Mouse (Mus musculus): ENCODE measurements around the gene Tdrd3. TPM values are rescaled to one million over a fixed set of nuclear protein-coding genes. Genes with fewer than 3 reads are reported as not detected.

The Tdrd3 gene
- polyA plus RNA-seq, 1 experiment from 2014 or later: 46.8 TPM

DNA sequence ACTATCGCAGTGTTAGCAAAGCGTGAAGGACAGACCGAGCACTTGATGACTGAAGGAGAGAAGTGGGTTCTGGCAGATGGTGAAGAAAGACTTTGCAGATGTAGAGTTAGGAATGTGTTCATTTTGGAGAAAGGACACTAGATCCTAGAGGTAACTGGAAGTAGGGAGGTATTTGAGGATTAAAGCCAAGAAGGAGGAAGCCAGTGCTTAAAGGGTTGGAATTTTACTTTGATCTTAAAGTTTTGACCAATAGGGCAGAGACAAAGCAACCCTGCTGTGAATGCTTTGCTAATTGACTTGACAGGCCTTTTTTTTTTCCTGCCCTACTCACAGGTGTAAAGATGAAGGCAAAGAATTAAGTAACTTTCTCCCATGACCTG, 1.2 kb downstream of the Tdrd3 start:
- under 1% methylated on average over 3 of the region's 3 CpGs for WGBS

DNA sequence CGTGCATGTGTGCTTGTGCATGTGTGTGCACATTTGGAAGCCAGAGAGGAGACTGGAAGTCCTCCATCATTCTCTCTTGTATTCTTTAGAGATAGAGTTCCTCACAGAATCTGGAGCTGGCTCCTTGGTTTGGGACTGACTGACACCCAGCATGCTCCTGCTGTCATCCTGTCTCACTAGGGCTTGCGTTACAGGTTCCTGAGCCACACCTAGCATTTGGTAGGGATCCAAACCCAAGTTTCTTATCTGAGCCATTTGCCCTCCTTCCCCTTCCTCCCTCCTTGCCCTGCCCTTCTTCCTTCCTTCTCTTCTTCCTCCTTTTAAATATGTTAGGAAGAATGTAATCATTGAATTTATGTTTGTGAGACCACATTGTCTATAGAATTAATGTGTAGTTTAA, 3.3 kb downstream of the Tdrd3 start:
- Histone ChIP-seq H3K9me3 (ENCODE audit: control insufficient read depth, low read length) (no peaks in the 10 kb centered on the region), H3K4me1 (ENCODE audit: control insufficient read depth, insufficient read depth, low read length) (0 out of 2 replicates have a peak, but pooled peaks cover 8% of the 10 kb centered on the region), H3K4me2 (ENCODE audit: low read depth, low read length) (no peak overlapping the region), H3K4me3 (ENCODE audit: low read depth, low read length) (no peak overlapping the region), H3K27ac (ENCODE audit: low read depth, low read length) (no peak overlapping the region), H3K27me3 (ENCODE audit: control insufficient read depth, insufficient read depth, low read length) (no peaks in the 10 kb centered on the region), H3K36me3 (ENCODE audit: control insufficient read depth, insufficient read depth, low read length) (no peaks in the 10 kb centered on the region), H3K9ac (replicated peaks; ENCODE audit: low read depth, low read length) (no peak overlapping the region)
- ATAC-seq (ENCODE audit: low read depth): no peak
- 93% methylated on average over 2 of the region's 2 CpGs for WGBS

More for the DNA sequence above, 1.2 kb downstream of the Tdrd3 start:
- Histone ChIP-seq H3K27me3 (ENCODE audit: control insufficient read depth, insufficient read depth, low read length) (no peaks in the 10 kb centered on the region), H3K9me3 (ENCODE audit: control insufficient read depth, low read length) (no peaks in the 10 kb centered on the region), H3K9ac (replicated peaks; ENCODE audit: low read depth, low read length) (peak overlapping the region; percentile 82; the same call in 1 of the 2 replicates), H3K4me3 (ENCODE audit: low read depth, low read length) (peak overlapping the region; percentile 73), H3K36me3 (ENCODE audit: control insufficient read depth, insufficient read depth, low read length) (no peaks in the 10 kb centered on the region), H3K4me2 (ENCODE audit: low read depth, low read length) (peak overlapping the region; percentile 78), H3K27ac (ENCODE audit: low read depth, low read length) (peak overlapping the region; percentile 96), H3K4me1 (ENCODE audit: control insufficient read depth, insufficient read depth, low read length) (0 out of 2 replicates have a peak, but pooled peaks cover 8% of the 10 kb centered on the region)
- no peak for ATAC-seq (ENCODE audit: low read depth)

DNA sequence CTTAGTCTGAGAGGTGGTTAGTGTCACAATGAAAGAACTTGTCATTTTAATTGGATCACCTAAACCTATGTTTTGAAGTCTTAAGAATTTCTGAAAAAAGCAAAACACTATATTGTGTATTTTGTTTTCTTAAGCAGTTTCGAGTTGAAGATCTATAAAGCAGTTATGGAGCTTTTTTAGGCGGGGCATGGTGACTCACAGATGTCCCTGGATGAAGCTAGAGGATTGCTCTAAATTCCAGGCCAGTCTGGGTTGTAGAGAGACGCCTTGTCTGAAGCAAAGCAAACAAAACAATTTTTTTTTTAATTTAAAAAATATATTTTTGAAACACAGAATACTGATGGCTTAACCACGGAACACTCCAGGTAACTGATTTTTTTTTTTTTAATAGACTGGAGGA, 4.1 kb downstream of the Tdrd3 start:
- WGBS: 87% methylated on average over 4 of the region's 4 CpGs
- no peaks in the 10 kb centered on the region for H3K27me3 ChIP-seq (ENCODE audit: control insufficient read depth, insufficient read depth, low read length)
- no peak overlapping the region for H3K4me2 ChIP-seq (ENCODE audit: low read depth, low read length)
- ATAC-seq (ENCODE audit: low read depth): no peak
- no peak overlapping the region for H3K9ac ChIP-seq (replicated peaks; ENCODE audit: low read depth, low read length)
- no peak overlapping the region for H3K4me3 ChIP-seq (ENCODE audit: low read depth, low read length)
- H3K4me1 ChIP-seq (ENCODE audit: control insufficient read depth, insufficient read depth, low read length): 0 out of 2 replicates have a peak, but pooled peaks cover 4% of the 10 kb centered on the region
- no peaks in the 10 kb centered on the region for H3K36me3 ChIP-seq (ENCODE audit: control insufficient read depth, insufficient read depth, low read length)
- H3K9me3 ChIP-seq (ENCODE audit: control insufficient read depth, low read length): no peaks in the 10 kb centered on the region
- H3K27ac ChIP-seq (ENCODE audit: low read depth, low read length): no peak overlapping the region

DNA sequence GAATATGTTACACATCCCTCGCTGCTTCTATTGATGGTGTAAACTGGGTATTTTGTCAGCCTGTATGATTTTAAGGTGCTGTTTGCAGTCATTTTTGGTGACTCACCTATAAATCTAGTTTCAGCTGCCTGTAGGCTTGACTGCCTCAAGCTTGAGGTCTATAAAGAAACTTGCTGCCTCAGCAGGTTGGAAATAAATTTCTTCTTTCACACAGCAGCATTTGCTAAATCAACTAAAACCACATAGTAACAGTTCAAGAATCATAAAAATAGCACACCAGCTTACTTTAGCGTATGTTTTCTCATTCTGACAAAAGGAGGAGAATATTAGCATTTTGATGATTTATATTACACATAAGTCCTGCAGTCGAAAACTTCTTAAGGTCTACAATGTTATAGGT, 6.0 kb downstream of the Tdrd3 start:
- Histone ChIP-seq H3K9ac (replicated peaks; ENCODE audit: low read depth, low read length) (no peak overlapping the region), H3K4me3 (ENCODE audit: low read depth, low read length) (no peak overlapping the region), H3K27ac (ENCODE audit: low read depth, low read length) (no peak overlapping the region), H3K4me1 (ENCODE audit: control insufficient read depth, insufficient read depth, low read length) (0 out of 2 replicates have a peak, but pooled peaks cover 4% of the 10 kb centered on the region), H3K36me3 (ENCODE audit: control insufficient read depth, insufficient read depth, low read length) (no peaks in the 10 kb centered on the region), H3K9me3 (ENCODE audit: control insufficient read depth, low read length) (no peaks in the 10 kb centered on the region), H3K27me3 (ENCODE audit: control insufficient read depth, insufficient read depth, low read length) (no peaks in the 10 kb centered on the region), H3K4me2 (ENCODE audit: low read depth, low read length) (no peak overlapping the region)
- no peak for ATAC-seq (ENCODE audit: low read depth)
- 83% methylated on average over 3 of the region's 3 CpGs for WGBS

DNA sequence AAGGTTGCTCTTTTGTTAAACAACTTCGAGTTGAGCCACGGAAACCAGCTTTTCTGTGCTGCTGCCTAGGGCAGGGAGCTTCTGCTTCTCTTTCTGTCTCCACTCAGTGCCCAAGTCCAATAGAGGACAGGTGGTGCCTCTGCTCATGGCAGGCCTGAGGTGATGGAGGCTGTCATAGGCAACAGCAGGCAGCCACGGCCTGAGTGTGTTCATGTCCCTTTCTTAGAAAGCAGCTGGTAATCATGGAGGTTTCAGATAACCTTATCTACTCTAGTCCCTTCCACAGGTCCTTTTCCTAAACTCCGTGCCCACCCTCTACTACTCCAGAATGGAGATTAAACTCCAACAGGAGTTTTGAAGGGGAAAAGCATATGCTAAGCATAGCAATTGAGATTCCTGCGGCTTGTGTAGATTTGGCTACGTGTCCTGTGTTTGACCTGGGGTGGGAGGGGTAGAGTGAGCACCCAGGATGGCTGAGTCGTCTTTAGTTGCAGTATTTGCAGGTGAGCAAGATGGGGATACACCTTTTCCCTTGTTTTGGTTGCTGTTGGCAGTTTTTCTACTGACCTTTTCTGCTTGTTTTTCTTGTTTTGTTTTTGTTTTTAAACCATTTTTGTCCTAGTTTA, 10.0 kb downstream of the Tdrd3 start:
- Histone ChIP-seq H3K4me1 (ENCODE audit: control insufficient read depth, insufficient read depth, low read length) (no peaks in the 10 kb centered on the region), H3K36me3 (ENCODE audit: control insufficient read depth, insufficient read depth, low read length) (no peaks in the 10 kb centered on the region), H3K9me3 (ENCODE audit: control insufficient read depth, low read length) (no peaks in the 10 kb centered on the region), H3K27me3 (ENCODE audit: control insufficient read depth, insufficient read depth, low read length) (no peaks in the 10 kb centered on the region), H3K9ac (replicated peaks; ENCODE audit: low read depth, low read length) (no peak overlapping the region), H3K4me3 (ENCODE audit: low read depth, low read length) (no peak overlapping the region), H3K27ac (ENCODE audit: low read depth, low read length) (no peak overlapping the region), H3K4me2 (ENCODE audit: low read depth, low read length) (no peak overlapping the region)
- ATAC-seq (ENCODE audit: low read depth): no peak
- WGBS: 65% methylated on average over 7 of the region's 7 CpGs

DNA sequence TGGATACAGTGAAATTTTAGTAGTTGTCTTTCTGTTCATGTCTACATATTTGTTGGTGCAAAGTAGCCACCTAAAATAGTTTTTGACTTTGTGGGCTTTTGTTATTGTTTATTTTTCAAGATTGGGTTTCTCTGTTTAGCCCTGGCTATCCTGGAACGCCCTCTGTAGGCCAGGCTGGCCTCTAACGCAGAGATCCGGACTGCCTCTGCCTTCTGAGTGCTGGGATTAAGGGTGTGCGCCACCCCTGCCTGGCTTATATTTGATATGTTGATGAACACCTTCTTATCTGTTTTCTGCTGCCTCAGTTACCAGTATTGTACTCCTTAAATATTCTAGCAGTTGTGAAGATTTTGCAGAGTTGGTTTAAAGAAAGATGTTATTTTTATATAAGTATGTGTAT, 10.6 kb downstream of the Tdrd3 start:
- Histone ChIP-seq H3K9ac (replicated peaks; ENCODE audit: low read depth, low read length) (no peak overlapping the region), H3K4me2 (ENCODE audit: low read depth, low read length) (no peak overlapping the region), H3K27me3 (ENCODE audit: control insufficient read depth, insufficient read depth, low read length) (no peaks in the 10 kb centered on the region), H3K27ac (ENCODE audit: low read depth, low read length) (no peak overlapping the region), H3K4me1 (ENCODE audit: control insufficient read depth, insufficient read depth, low read length) (no peaks in the 10 kb centered on the region), H3K4me3 (ENCODE audit: low read depth, low read length) (no peak overlapping the region), H3K9me3 (ENCODE audit: control insufficient read depth, low read length) (no peaks in the 10 kb centered on the region), H3K36me3 (ENCODE audit: control insufficient read depth, insufficient read depth, low read length) (no peaks in the 10 kb centered on the region)
- ATAC-seq (ENCODE audit: low read depth): no peak
- 95% methylated on average over 4 of the region's 4 CpGs for WGBS

DNA sequence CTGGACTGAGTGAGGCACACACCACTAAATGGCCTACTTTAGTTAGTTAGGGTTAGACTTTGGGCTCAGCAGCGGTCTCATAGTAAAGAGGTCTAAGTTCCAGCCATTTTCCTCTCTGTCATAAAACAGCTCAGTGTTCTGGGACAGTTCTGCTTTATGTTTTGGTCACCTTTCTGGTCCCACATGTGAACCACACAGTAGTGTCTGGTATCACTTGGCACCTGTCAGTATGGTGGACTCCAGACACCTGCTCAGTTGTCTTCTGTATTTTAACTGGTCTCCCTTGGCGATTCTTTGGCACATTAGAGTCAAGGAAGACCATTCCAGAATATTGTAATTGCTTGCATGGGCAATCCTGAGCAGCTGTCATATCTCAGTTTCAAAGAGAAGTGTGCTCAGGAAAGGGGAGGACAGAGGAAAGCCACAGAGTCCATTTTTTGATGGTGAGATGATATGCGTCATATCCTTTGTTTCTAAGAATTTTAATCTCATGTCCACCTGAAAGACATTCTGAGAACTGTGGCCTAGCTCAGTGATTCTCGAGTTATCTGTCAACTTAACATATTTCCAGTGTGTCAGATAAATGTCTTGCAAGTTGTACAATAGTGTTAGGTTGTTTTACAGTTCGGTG, 11.3 kb downstream of the Tdrd3 start:
- no peak overlapping the region for H3K27ac ChIP-seq (ENCODE audit: low read depth, low read length)
- no peak overlapping the region for H3K4me2 ChIP-seq (ENCODE audit: low read depth, low read length)
- H3K9me3 ChIP-seq (ENCODE audit: control insufficient read depth, low read length): no peaks in the 10 kb centered on the region
- no peak for ATAC-seq (ENCODE audit: low read depth)
- no peak overlapping the region for H3K9ac ChIP-seq (replicated peaks; ENCODE audit: low read depth, low read length)
- 94% methylated on average over 5 of the region's 5 CpGs for WGBS
- H3K27me3 ChIP-seq (ENCODE audit: control insufficient read depth, insufficient read depth, low read length): no peaks in the 10 kb centered on the region
- H3K36me3 ChIP-seq (ENCODE audit: control insufficient read depth, insufficient read depth, low read length): no peaks in the 10 kb centered on the region
- H3K4me3 ChIP-seq (ENCODE audit: low read depth, low read length): no peak overlapping the region
- no peaks in the 10 kb centered on the region for H3K4me1 ChIP-seq (ENCODE audit: control insufficient read depth, insufficient read depth, low read length)

DNA sequence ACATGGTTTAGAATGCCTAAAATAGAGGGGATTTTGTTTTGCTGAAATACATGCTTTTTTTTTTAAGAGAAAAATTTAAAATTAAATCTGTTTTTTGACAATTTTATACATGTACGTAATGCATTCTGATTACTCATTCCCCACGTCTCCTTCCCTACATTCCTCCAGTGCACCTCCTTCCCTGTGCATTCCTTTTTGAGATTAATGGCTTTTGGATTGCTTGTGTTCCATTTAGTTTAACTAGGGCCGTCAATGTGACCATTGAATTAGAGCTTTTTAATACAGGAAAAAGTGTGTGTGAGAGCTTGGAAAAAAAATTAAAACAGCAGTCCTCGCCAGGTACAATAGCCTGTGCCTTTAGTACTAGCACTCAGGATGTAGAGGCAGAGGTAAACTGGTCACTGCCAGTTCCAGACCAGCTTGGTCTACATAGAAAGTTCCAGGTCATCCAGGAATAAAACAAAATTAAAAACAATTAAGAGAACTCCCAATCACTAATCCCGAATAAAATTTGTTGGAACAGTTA, 17.0 kb downstream of the Tdrd3 start:
- no peak overlapping the region for H3K9ac ChIP-seq (replicated peaks; ENCODE audit: low read depth, low read length)
- no peak for ATAC-seq (ENCODE audit: low read depth)
- H3K9me3 ChIP-seq (ENCODE audit: control insufficient read depth, low read length): no peaks in the 10 kb centered on the region
- H3K4me3 ChIP-seq (ENCODE audit: low read depth, low read length): no peak overlapping the region
- 44% methylated on average over 5 of the region's 5 CpGs for WGBS
- no peaks in the 10 kb centered on the region for H3K4me1 ChIP-seq (ENCODE audit: control insufficient read depth, insufficient read depth, low read length)
- no peak overlapping the region for H3K27ac ChIP-seq (ENCODE audit: low read depth, low read length)
- H3K27me3 ChIP-seq (ENCODE audit: control insufficient read depth, insufficient read depth, low read length): no peaks in the 10 kb centered on the region
- H3K36me3 ChIP-seq (ENCODE audit: control insufficient read depth, insufficient read depth, low read length): no peaks in the 10 kb centered on the region
- H3K4me2 ChIP-seq (ENCODE audit: low read depth, low read length): no peak overlapping the region

DNA sequence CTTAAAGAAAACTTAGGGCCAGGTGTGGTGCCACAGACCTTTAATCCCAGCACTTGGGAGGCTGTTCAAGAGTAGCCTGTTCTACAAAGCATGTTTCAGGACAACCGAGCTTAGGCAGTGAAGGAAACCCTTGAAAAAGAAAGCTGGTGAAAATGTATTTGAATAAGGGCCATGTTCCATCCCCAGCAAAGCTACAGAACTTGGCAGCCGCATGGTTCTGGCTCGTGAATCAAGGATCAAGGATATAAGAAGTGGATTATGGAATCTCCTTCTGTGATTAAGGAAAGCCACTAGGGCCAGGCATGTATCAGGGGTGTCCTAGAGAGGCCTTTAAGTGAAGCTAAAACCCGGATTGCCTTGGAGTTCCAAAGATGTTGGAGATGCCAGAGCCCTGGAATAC, 18.9 kb downstream of the Tdrd3 start:
- no peaks in the 10 kb centered on the region for H3K9me3 ChIP-seq (ENCODE audit: control insufficient read depth, low read length)
- no peak overlapping the region for H3K4me3 ChIP-seq (ENCODE audit: low read depth, low read length)
- H3K4me1 ChIP-seq (ENCODE audit: control insufficient read depth, insufficient read depth, low read length): no peaks in the 10 kb centered on the region
- H3K27ac ChIP-seq (ENCODE audit: low read depth, low read length): no peak overlapping the region
- no peak overlapping the region for H3K4me2 ChIP-seq (ENCODE audit: low read depth, low read length)
- no peaks in the 10 kb centered on the region for H3K36me3 ChIP-seq (ENCODE audit: control insufficient read depth, insufficient read depth, low read length)
- H3K9ac ChIP-seq (replicated peaks; ENCODE audit: low read depth, low read length): no peak overlapping the region
- ATAC-seq (ENCODE audit: low read depth): no peak
- 94% methylated on average over 4 of the region's 4 CpGs for WGBS
- no peaks in the 10 kb centered on the region for H3K27me3 ChIP-seq (ENCODE audit: control insufficient read depth, insufficient read depth, low read length)
